Mouse (Mus musculus): Measurements from ENCODE around the gene Anxa2. TPM values are rescaled to one million over a fixed set of nuclear protein-coding genes. Genes with fewer than 3 reads are reported as not detected.

The Anxa2 gene
- polyA plus RNA-seq, 1 experiment: 457 TPM

DNA sequence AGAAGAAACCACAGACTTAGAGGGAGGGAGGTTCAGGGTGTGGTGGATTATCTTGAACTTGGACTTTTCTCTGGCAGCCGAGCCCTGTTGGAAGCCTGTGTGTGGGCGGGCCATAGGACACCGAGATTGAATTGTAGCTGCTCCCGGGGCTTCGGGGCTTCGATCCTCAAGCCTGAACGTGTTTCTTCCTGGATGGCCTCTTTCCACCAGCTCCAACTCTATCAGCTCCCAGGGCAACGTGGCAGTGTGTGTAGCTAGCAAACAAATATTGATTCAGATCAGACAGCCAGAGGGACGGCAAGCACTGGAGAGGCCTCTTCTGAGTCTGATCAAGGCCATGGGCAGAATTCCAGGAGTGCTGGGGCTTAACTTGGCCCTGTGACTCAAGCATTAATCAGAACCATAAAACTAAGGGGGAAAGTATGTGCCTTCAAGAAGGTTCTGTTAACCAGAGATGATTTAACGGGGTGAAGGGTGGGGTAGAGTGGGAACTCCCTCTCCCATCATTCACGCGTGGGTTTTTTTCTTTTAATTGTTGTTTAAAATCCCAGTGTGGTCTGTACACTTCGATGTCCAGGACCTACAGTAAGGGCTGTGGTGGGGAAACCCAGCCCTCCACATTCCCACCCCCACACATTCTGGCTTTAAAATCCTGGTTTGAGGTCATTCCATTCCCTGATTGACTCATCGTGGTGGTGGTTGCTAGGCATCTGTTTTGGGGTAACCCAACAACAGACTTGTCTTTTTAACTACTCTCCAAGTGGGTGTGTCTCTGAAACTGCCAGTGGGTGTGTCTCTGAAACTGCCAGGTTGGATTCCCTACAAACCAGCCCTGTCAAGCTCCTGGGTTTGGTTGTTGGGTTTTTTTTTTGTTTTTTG is 4.6 kb downstream of the Anxa2 start:
- H3K4me1 ChIP-seq (ENCODE audit: control insufficient read depth, insufficient read depth, low read length): peaks cover 42% of the 10 kb centered on the region
- no peak for TF ChIP-seq CTCF (IDR thresholded peaks at IDR 0.05; ENCODE audit: insufficient read depth, low read length)
- TF ChIP-seq POLR2A (IDR thresholded peaks at IDR 0.05; ENCODE audit: borderline replicate concordance, extremely low read depth, low read depth, low read length): no peak
- 13% methylated on average over 14 of the region's 14 CpGs for WGBS
- no peak overlapping the region for H3K4me3 ChIP-seq (replicated peaks; ENCODE audit: extremely low read depth, low read depth, low read length)
- DNase-seq: peak; percentile 70

GRCm38 (mm10) chr9:69458982-69459381 is 5.6 kb downstream of the Anxa2 start:
- WGBS: 30% methylated on average over 2 of the region's 2 CpGs
- peak; percentile 81 for DNase-seq
- no peak for TF ChIP-seq POLR2A (IDR thresholded peaks at IDR 0.05; ENCODE audit: borderline replicate concordance, extremely low read depth, low read depth, low read length)
- no peak for TF ChIP-seq CTCF (IDR thresholded peaks at IDR 0.05; ENCODE audit: insufficient read depth, low read length)
- H3K4me1 ChIP-seq (ENCODE audit: control insufficient read depth, insufficient read depth, low read length): peaks cover 43% of the 10 kb centered on the region
- H3K4me3 ChIP-seq (replicated peaks; ENCODE audit: extremely low read depth, low read depth, low read length): no peak overlapping the region

- no peak overlapping the region for H3K4me3 ChIP-seq (replicated peaks; ENCODE audit: extremely low read depth, low read depth, low read length)
- no peak for DNase-seq
- peaks cover 43% of the 10 kb centered on the region for H3K4me1 ChIP-seq (ENCODE audit: control insufficient read depth, insufficient read depth, low read length)
- 69% methylated on average over 7 of the region's 7 CpGs for WGBS
- no peak for TF ChIP-seq CTCF (IDR thresholded peaks at IDR 0.05; ENCODE audit: insufficient read depth, low read length)
- TF ChIP-seq POLR2A (IDR thresholded peaks at IDR 0.05; ENCODE audit: borderline replicate concordance, extremely low read depth, low read depth, low read length): no peak
These were observed 6.5 kb downstream of the Anxa2 start for GRCm38 (mm10) chr9:69459876-69460275.

GRCm38 (mm10) chr9:69463046-69463445 is 9.6 kb downstream of the Anxa2 start:
- Histone ChIP-seq H3K4me1 (ENCODE audit: control insufficient read depth, insufficient read depth, low read length) (peaks cover 25% of the 10 kb centered on the region), H3K4me3 (replicated peaks; ENCODE audit: extremely low read depth, low read depth, low read length) (no peak overlapping the region)
- no peak for TF ChIP-seq CTCF (IDR thresholded peaks at IDR 0.05; ENCODE audit: insufficient read depth, low read length)
- TF ChIP-seq POLR2A (IDR thresholded peaks at IDR 0.05; ENCODE audit: borderline replicate concordance, extremely low read depth, low read depth, low read length): no peak
- no peak for DNase-seq
- WGBS: 34% methylated on average over 2 of the region's 2 CpGs

- TF ChIP-seq CTCF (IDR thresholded peaks at IDR 0.05; ENCODE audit: insufficient read depth, low read length): no peak
- TF ChIP-seq POLR2A (IDR thresholded peaks at IDR 0.05; ENCODE audit: borderline replicate concordance, extremely low read depth, low read depth, low read length): no peak
- Histone ChIP-seq H3K4me1 (ENCODE audit: control insufficient read depth, insufficient read depth, low read length) (peaks cover 18% of the 10 kb centered on the region), H3K4me3 (replicated peaks; ENCODE audit: extremely low read depth, low read depth, low read length) (no peak overlapping the region)
- DNase-seq: no peak
- WGBS: 64% methylated on average over 6 of the region's 6 CpGs
These were observed 10.8 kb downstream of the Anxa2 start for GRCm38 (mm10) chr9:69464109-69464756.

GRCm38 (mm10) chr9:69466098-69466497 is 12.7 kb downstream of the Anxa2 start:
- Histone ChIP-seq H3K4me1 (ENCODE audit: control insufficient read depth, insufficient read depth, low read length) (peaks cover 18% of the 10 kb centered on the region), H3K4me3 (replicated peaks; ENCODE audit: extremely low read depth, low read depth, low read length) (no peak overlapping the region)
- 37% methylated on average over 4 of the region's 4 CpGs for WGBS
- no peak for TF ChIP-seq POLR2A (IDR thresholded peaks at IDR 0.05; ENCODE audit: borderline replicate concordance, extremely low read depth, low read depth, low read length)
- TF ChIP-seq CTCF (IDR thresholded peaks at IDR 0.05; ENCODE audit: insufficient read depth, low read length): no peak
- DNase-seq: no peak

DNA sequence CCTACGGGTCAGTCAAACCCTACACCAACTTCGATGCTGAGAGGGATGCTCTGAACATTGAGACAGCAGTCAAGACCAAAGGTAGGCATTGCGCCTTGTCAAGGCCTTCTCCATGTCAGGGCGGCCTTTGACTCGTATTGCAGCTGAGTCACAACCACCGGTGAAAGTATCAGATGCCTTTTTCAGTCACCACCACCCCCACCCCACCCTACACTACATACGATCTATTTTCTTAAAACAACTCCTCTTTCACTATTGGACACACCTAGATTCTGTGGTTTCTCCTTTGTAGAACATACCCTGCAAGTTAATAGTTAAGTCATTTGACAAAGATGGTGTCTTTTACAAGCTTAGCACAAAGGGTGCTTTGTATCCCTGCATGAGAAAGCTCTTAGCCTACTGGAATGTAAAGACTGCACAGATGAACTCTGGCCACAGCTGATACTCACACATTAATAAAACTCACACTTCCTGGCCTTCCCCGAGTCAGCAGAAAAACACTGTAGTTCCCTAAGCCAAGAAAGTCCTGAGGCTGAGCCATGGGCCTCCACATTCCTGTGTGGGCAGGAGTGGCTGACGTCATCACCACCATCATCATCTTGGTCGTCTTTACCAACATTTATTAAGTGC is 14.0 kb downstream of the Anxa2 start:
- Histone ChIP-seq H3K4me3 (replicated peaks; ENCODE audit: extremely low read depth, low read depth, low read length) (no peak overlapping the region), H3K4me1 (ENCODE audit: control insufficient read depth, insufficient read depth, low read length) (peaks cover 23% of the 10 kb centered on the region)
- WGBS: 58% methylated on average over 10 of the region's 10 CpGs
- TF ChIP-seq CTCF (IDR thresholded peaks at IDR 0.05; ENCODE audit: insufficient read depth, low read length) (no peak), POLR2A (IDR thresholded peaks at IDR 0.05; ENCODE audit: borderline replicate concordance, extremely low read depth, low read depth, low read length) (no peak)
- no peak for DNase-seq

GRCm38 (mm10) chr9:69468991-69469390 is 15.6 kb downstream of the Anxa2 start:
- Histone ChIP-seq H3K4me1 (ENCODE audit: control insufficient read depth, insufficient read depth, low read length) (peaks cover 17% of the 10 kb centered on the region), H3K4me3 (replicated peaks; ENCODE audit: extremely low read depth, low read depth, low read length) (no peak overlapping the region)
- TF ChIP-seq CTCF (IDR thresholded peaks at IDR 0.05; ENCODE audit: insufficient read depth, low read length): no peak
- TF ChIP-seq POLR2A (IDR thresholded peaks at IDR 0.05; ENCODE audit: borderline replicate concordance, extremely low read depth, low read depth, low read length): no peak
- no peak for DNase-seq
- 43% methylated on average over 9 of the region's 9 CpGs for WGBS

DNA sequence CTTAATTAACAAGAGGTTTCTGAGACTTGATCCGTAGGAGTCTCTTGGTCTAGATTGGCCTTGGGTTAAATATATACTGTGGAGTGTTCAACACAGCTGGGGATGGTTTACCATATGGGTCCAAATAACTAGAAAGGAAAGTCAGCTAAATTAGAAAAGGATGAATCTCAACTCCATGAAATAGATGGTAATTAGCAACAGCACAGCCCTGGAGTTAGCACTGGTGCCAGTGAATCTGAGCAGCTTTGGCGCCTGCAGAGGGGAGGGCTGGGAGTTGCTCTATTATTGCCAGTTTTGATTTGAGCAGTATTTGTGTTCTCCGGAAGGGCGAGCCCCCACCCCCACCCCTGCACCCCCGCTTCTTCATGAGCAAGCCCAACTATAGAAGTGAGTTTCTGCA is 16.9 kb downstream of the Anxa2 start:
- TF ChIP-seq CTCF (IDR thresholded peaks at IDR 0.05; ENCODE audit: insufficient read depth, low read length) (no peak), POLR2A (IDR thresholded peaks at IDR 0.05; ENCODE audit: borderline replicate concordance, extremely low read depth, low read depth, low read length) (no peak)
- Histone ChIP-seq H3K4me1 (ENCODE audit: control insufficient read depth, insufficient read depth, low read length) (peaks cover 17% of the 10 kb centered on the region), H3K4me3 (replicated peaks; ENCODE audit: extremely low read depth, low read depth, low read length) (no peak overlapping the region)
- no peak for DNase-seq
- 52% methylated on average over 5 of the region's 5 CpGs for WGBS
